Mouse (Mus musculus) CH12.LX (cell line): Measurements from ENCODE around the gene Mknk2. TPM values are rescaled to one million over a fixed set of nuclear protein-coding genes. Genes with fewer than 3 reads are reported as not detected.

ENCODE experiments used
- DNase-seq: peaks from one replicate; pipeline ENCODE4 v3.0.0-alpha.2; 2013; ENCODE audit errors: extremely low read depth
- H3K27ac ChIP-seq: 2 replicates; pipeline ENCODE4 v1.5.1; 2012; ENCODE audit warnings: low read depth, mild to moderate bottlenecking, control low read depth, moderate library complexity; ENCODE audit not compliant: insufficient read depth
- H3K27me3 ChIP-seq: replicated peaks from 2 replicates; pipeline ENCODE3; 2012; ENCODE audit warnings: inconsistent platforms
- H3K36me3 ChIP-seq, 2 experiments: replicated peaks in 1 of 2; 2 replicates each; pipeline versions ENCODE3 to v1.6.1; 2012; ENCODE audit warnings: inconsistent platforms in 1 of 2, low read length in 1 of 2, mild to moderate bottlenecking in 1 of 2, mixed read lengths in 1 of 2, moderate library complexity in 1 of 2; ENCODE audit not compliant: control insufficient read depth in 1 of 2, insufficient read depth in 1 of 2
- H3K4me1 ChIP-seq, 2 experiments: 2 replicates each; pipeline ENCODE4 v1.6.1; 2012; ENCODE audit warnings: inconsistent platforms in 1 of 2, moderate library complexity in 1 of 2; ENCODE audit not compliant: insufficient read depth in 2 of 2, control insufficient read depth in 1 of 2
- H3K4me2 ChIP-seq: 2 replicates; pipeline ENCODE4 v1.6.1; 2012; ENCODE audit warnings: low read depth, mild to moderate bottlenecking, control low read depth; ENCODE audit not compliant: poor library complexity, insufficient read depth, severe bottlenecking
- H3K4me3 ChIP-seq, 3 experiments: fragments of 150-350 bp in 1 of 3; sonication (generic) in 1 of 3; replicated peaks in 1 of 3; 2 replicates each; pipeline versions ENCODE3 to v1.5.1; 2011 to 2012; ENCODE audit warnings: low read depth in 2 of 3, low read length in 2 of 3, mild to moderate bottlenecking in 2 of 3, moderate library complexity in 2 of 3, control low read depth in 1 of 3, improper control_type of control experiment in 1 of 3, inconsistent platforms in 1 of 3, mixed read lengths in 1 of 3; ENCODE audit not compliant: poor library complexity in 1 of 3
- H3K79me2 ChIP-seq: replicated peaks from 2 replicates; pipeline ENCODE4 v1.6.1; 2012; ENCODE audit warnings: mild to moderate bottlenecking, moderate library complexity; ENCODE audit not compliant: control insufficient read depth, poor library complexity, insufficient read depth, severe bottlenecking; ENCODE audit errors: extremely low read depth
- H3K9ac ChIP-seq: 2 replicates; pipeline ENCODE4 v1.6.1; 2012; ENCODE audit warnings: low read depth, mild to moderate bottlenecking, control low read depth, moderate library complexity; ENCODE audit not compliant: insufficient read depth
- H3K9me3 ChIP-seq: replicated peaks from 2 replicates; pipeline ENCODE3; 2012; ENCODE audit warnings: low read length, inconsistent platforms, mixed read lengths
- BHLHE40 ChIP-seq: IDR thresholded peaks from 2 replicates; pipeline ENCODE4 v1.6.1; 2011; ENCODE audit warnings: mild to moderate bottlenecking, low read depth, low read length, improper control_type of control experiment
- CHD1 ChIP-seq: IDR thresholded peaks from 2 replicates; pipeline ENCODE4 v1.6.1; 2012; ENCODE audit warnings: low read depth, low read length, improper control_type of control experiment, inconsistent platforms
- CHD2 ChIP-seq: IDR thresholded peaks from 2 replicates; pipeline ENCODE4 v1.6.1; 2011; ENCODE audit warnings: low read length, improper control_type of control experiment
- CTCF ChIP-seq, 2 experiments: IDR thresholded peaks in 1 of 2; conservative IDR thresholded peaks in 1 of 2; 2 replicates each; pipeline ENCODE4 v1.5.1; 2011 to 2012; ENCODE audit warnings: low read depth in 2 of 2, low read length in 2 of 2, improper control_type of control experiment in 1 of 2, inconsistent platforms in 1 of 2, mild to moderate bottlenecking in 1 of 2, moderate library complexity in 1 of 2
- HCFC1 ChIP-seq: IDR thresholded peaks from 2 replicates; pipeline ENCODE4 v1.6.1; 2012; ENCODE audit warnings: low read depth, mild to moderate bottlenecking, inconsistent platforms, low read length, improper control_type of control experiment
- MAFK ChIP-seq: IDR thresholded peaks from 2 replicates; pipeline ENCODE4 v1.6.1; 2011; ENCODE audit warnings: low read length, improper control_type of control experiment; ENCODE audit not compliant: insufficient replicate concordance
- MAX ChIP-seq: IDR thresholded peaks from 2 replicates; pipeline ENCODE4 v1.6.1; 2011; ENCODE audit warnings: low read length, improper control_type of control experiment
- MEF2A ChIP-seq: IDR thresholded peaks from 2 replicates; pipeline ENCODE4 v1.6.1; 2014; ENCODE audit warnings: low read depth, mild to moderate bottlenecking, inconsistent platforms, low read length, improper control_type of control experiment, borderline replicate concordance
- MXI1 ChIP-seq: IDR thresholded peaks from 2 replicates; pipeline ENCODE4 v1.6.1; 2011; ENCODE audit warnings: mild to moderate bottlenecking, low read depth, low read length, improper control_type of control experiment
- MYC ChIP-seq: IDR thresholded peaks from 2 replicates; pipeline ENCODE4 v1.6.1; 2011; ENCODE audit warnings: low read depth, mild to moderate bottlenecking, improper control_type of control experiment, low read length
- NELFE ChIP-seq: IDR thresholded peaks from 2 replicates; pipeline ENCODE4 v1.6.1; 2011; ENCODE audit warnings: low read depth, low read length, improper control_type of control experiment
- POLR2AphosphoS2 ChIP-seq: IDR thresholded peaks from 2 replicates; pipeline ENCODE4 v1.6.1; 2011; ENCODE audit warnings: low read depth, low read length, improper control_type of control experiment
- RAD21 ChIP-seq: IDR thresholded peaks from 2 replicates; pipeline ENCODE4 v1.6.1; 2011; ENCODE audit warnings: low read depth, mild to moderate bottlenecking, low read length, improper control_type of control experiment, moderate library complexity
- RCOR1 ChIP-seq: conservative IDR thresholded peaks from 2 replicates; pipeline ENCODE4 v1.6.1; 2012; ENCODE audit warnings: low read depth, mild to moderate bottlenecking, inconsistent platforms, low read length, improper control_type of control experiment
- SMC3 ChIP-seq: IDR thresholded peaks from 2 replicates; pipeline ENCODE4 v1.6.1; 2011; ENCODE audit warnings: low read depth, low read length, improper control_type of control experiment
- TBP ChIP-seq: conservative IDR thresholded peaks from 2 replicates; pipeline ENCODE4 v1.6.1; 2011; ENCODE audit warnings: low read depth, low read length, improper control_type of control experiment
- TCF12 ChIP-seq: IDR thresholded peaks from 2 replicates; pipeline ENCODE4 v1.6.1; 2014; ENCODE audit warnings: low read depth, mild to moderate bottlenecking, inconsistent platforms, low read length, improper control_type of control experiment
- UBTF ChIP-seq: IDR thresholded peaks from 2 replicates; pipeline ENCODE4 v1.6.1; 2012; ENCODE audit warnings: low read depth, mild to moderate bottlenecking, inconsistent platforms, low read length, improper control_type of control experiment, moderate library complexity
- USF2 ChIP-seq: conservative IDR thresholded peaks from 2 replicates; pipeline ENCODE4 v1.6.1; 2011; ENCODE audit warnings: low read depth, low read length, improper control_type of control experiment
- ZC3H11A ChIP-seq: IDR thresholded peaks from 2 replicates; pipeline ENCODE4 v1.6.1; 2012; ENCODE audit warnings: low read depth, mild to moderate bottlenecking, inconsistent platforms, low read length, improper control_type of control experiment
- ZKSCAN1 ChIP-seq: IDR thresholded peaks from 2 replicates; pipeline ENCODE4 v1.6.1; 2012; ENCODE audit warnings: low read depth, inconsistent platforms, low read length, improper control_type of control experiment, borderline replicate concordance
- ZMIZ1 ChIP-seq: IDR thresholded peaks from 2 replicates; pipeline ENCODE4 v1.6.1; 2012; ENCODE audit warnings: low read depth, mild to moderate bottlenecking, inconsistent platforms, low read length, improper control_type of control experiment
- dilution Hi-C: fragments of 300-500 bp; cut with MboI; formaldehyde crosslinking; loops from 2 replicates; pipeline ENCODE4 v1.14.3; 2020; ENCODE audit warnings: low sequenced_read_pairs; ENCODE audit not compliant: extremely low pct_unique_long_range_greater_than_20kb, extremely low pct_ligation_motif_present
- in situ Hi-C: fragments of 300-500 bp; cut with MboI; formaldehyde crosslinking; loops from 3 replicates; pipeline ENCODE4 v1.14.3; 2019; ENCODE audit warnings: low sequenced_read_pairs, low pct_ligation_motif_present, low pct_unique_long_range_greater_than_20kb, mixed read lengths
- polyA plus RNA-seq: library from polyadenylated mRNA; unstranded; fragments of >175 nt; gene quantifications from 2 replicates; pipeline ENCODE4 v1.2.1, GENCODE M21; 2012; ENCODE audit warnings: low read depth; ENCODE audit not compliant: insufficient read length
- total RNA-seq, 2 experiments: library from RNA; depleted of rRNA; stranded (reverse); fragments of 300-350 nt in 1 of 2; fragments of >200 nt in 1 of 2; gene quantifications; 2 replicates each; pipeline ENCODE4 v1.2.3; 2012 to 2014

Mknk2 gene
- total and polyA plus RNA-seq, 3 experiments = 91.5 to 199 (median 138) TPM

DNA sequence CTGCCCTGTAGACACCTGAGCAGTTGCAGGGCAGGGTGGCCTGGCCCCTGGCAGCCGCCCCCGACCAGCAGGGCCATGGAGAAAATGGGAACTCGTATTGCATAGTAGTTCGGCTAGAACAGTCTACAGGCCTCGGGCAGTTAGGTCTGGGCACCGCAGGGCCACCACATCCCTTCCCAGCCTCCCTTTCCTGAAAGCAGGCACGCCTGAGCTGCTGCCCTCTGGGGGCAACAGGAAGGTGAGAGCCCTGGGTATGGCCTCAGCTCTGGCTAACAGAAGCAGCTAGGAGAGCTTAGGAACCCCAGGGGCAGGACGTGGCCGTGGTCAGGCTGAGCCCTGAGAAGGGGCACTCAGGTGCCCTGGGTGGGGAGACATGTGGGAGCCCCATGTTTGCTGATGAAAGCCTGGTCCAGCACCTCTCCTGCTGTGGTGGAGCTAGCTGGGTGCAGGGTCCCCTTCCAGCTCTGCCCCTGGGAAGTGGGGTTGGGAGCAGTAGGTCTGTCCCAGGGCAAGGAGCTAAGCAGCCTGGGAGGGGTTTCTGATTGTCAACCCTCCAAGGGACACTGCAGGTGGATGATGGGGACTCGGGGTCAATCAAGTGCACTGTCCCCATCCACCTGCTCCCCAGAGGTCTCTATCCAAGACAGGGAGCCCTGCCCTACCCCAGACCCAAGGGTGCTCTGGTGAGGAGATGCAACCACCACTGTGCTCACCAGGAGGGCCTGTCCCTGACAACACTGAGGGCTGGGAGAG, 11.8 kb downstream of the Mknk2 start:
- Histone ChIP-seq H3K27ac (no peak overlapping the region), H3K9me3 (no peaks in the 10 kb centered on the region), H3K36me3 (peaks cover 55 to 60% of the 10 kb centered on the region in 2 experiments), H3K4me2 (no peak overlapping the region), H3K79me2 (no peaks in the 10 kb centered on the region), H3K4me1 (peaks cover 13 to 79% of the 10 kb centered on the region in 2 experiments), H3K4me3 (no peak overlapping the region), H3K9ac (no peak overlapping the region), H3K27me3 (no peaks in the 10 kb centered on the region)
- no peak for TF ChIP-seq RAD21
- no peak for TF ChIP-seq MXI1
- no peak for TF ChIP-seq ZC3H11A
- TF ChIP-seq TBP = no peak
- TF ChIP-seq MAFK = no peak
- TF ChIP-seq CHD1 = no peak
- TF ChIP-seq CTCF (conservative IDR thresholded peaks at IDR 0.05 in 1 of 2, IDR thresholded peaks at IDR 0.05 in 1 of 2; ENCODE audit: low read depth in 2 of 2, low read length in 2 of 2) = no peak
- TF ChIP-seq ZMIZ1 = no peak
- in situ Hi-C loops = no loop called here
- DNase-seq = no peak
- dilution Hi-C loops = no loop called here

DNA sequence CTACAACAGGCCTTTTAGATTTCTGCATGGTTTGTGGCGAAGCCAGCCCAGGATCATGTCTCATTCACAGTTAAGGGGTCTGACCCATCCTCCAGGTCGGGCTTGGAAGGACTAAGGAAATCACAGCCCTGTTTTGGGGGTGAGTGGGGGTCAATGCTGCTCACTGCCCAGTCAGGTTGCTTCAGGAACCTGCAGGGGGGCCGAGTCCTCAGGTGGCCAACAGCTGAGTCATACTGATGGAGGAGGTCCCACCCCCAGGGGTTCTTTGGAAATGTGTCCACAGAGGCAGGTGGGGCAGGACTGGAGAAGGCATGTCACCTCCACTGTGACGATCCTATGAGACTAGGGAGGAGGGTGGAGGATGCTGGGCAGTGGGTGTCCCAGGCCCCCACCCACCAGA, 12.5 kb downstream of the Mknk2 start:
- no peaks in the 10 kb centered on the region for H3K27me3 ChIP-seq
- no peak for DNase-seq
- H3K79me2 ChIP-seq = no peaks in the 10 kb centered on the region
- H3K9me3 ChIP-seq = no peaks in the 10 kb centered on the region
- no peak overlapping the region for H3K4me3 ChIP-seq
- no peak overlapping the region for H3K4me2 ChIP-seq
- dilution Hi-C loops (no loop called here), in situ Hi-C loops (no loop called here)
- peaks cover 50 to 53% of the 10 kb centered on the region in 2 experiments for H3K36me3 ChIP-seq
- TF ChIP-seq MAX (no peak), MAFK (no peak), MEF2A (no peak), RCOR1 (no peak), TCF12 (no peak), POLR2AphosphoS2 (no peak), ZKSCAN1 (no peak), BHLHE40 (no peak), MYC (no peak), NELFE (no peak), USF2 (no peak), HCFC1 (no peak), SMC3 (no peak), CHD2 (no peak), UBTF (no peak), MXI1 (no peak)
- H3K9ac ChIP-seq = no peak overlapping the region
- peak overlapping the region; percentile 4; the same call in 1 of the 2 replicates for H3K27ac ChIP-seq
- H3K4me1 ChIP-seq = peaks cover 13 to 79% of the 10 kb centered on the region in 2 experiments
